Mouse (Mus musculus): ENCODE results near the gene Yipf7. TPM values are rescaled to one million over a fixed set of nuclear protein-coding genes. Genes with fewer than 3 reads are reported as not detected.

Gene Yipf7
- polyA plus RNA-seq (2016; fragmentation: Nextera tagmentation; extraction: Ambion mirVana) = 0.15 and 0.19 TPM in 2 replicates

GRCm38 (mm10) chr5:69542489-69542888 is at the start of gene Yipf7:
TSS of gene Yipf7 (minus strand) at chr5:69542648.
- no peak for ATAC-seq (ENCODE audit: low FRiP score, low read depth)
- Histone ChIP-seq H3K27ac (no peak within 1 kb of the TSS), H3K9ac (no peak within 1 kb of the TSS), H3K36me3 (no peaks in the 10 kb centered on the region), H3K9me3 (no peaks in the 10 kb centered on the region), H3K27me3 (replicated peaks) (no peaks in the 10 kb centered on the region), H3K4me3 (no peak within 1 kb of the TSS), H3K4me1 (no peaks in the 10 kb centered on the region), H3K4me2 (replicated peaks) (no peak within 1 kb of the TSS)
- WGBS = 76% methylated on average over 4 of the region's 4 CpGs

DNA sequence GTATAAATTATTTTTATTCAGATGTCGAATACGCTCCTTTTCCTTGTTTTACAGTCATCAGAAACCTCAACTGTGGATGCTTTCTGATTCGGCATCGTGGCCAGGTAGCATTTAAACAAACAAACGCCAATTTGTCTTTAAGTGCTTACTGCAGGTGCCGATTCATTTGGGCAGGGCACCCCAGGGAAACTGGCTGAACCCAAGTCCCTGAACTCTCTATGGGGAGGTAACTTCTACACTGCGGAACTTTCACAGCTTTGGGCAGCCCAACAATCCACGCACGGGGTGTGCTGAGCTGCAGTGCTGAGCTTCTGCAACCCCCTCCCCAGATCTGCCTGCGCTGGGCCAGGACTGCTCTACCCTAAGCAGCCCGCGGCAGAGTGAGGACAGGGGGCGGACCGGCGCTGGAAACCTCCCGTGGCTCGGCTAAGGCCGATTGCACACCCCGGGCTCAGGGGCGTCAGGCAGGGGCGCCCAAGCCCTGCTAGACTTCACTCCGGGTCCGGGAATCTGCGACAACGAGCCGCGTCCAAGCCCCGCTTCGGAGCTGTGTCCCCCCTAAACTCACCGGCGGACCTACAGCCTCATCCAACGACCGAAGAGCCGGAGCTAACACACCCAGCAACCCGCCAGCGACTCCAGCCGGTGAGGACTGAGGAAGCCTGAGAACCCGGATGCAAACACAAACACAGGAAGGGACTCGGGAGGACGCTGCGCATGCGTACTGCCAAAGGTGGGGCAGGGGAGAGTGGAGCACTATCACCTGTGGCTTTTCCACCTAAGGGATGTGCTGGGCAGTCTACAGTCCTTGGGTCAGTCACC is 49.4 kb upstream of the Yipf7 start, which contains the start of gene Gnpda2:
Gnpda2 (minus strand) TSS at position 701 of the 822 bp plus-strand sequence.
- Histone ChIP-seq H3K4me2 (replicated peaks) (peak within 1 kb of the TSS; percentile 78), H3K4me1 (peaks cover 6% of the 10 kb centered on the region), H3K9me3 (no peaks in the 10 kb centered on the region), H3K4me3 (peak within 1 kb of the TSS; percentile 66), H3K9ac (peak within 1 kb of the TSS; percentile 86), H3K36me3 (peaks cover 4% of the 10 kb centered on the region; the same call in 1 of the 2 replicates), H3K27me3 (replicated peaks) (no peaks in the 10 kb centered on the region), H3K27ac (peak within 1 kb of the TSS; percentile 75)
- 4% methylated on average over 42 of the region's 42 CpGs for WGBS
- peak; percentile 97 for ATAC-seq (ENCODE audit: low FRiP score, low read depth)

- no peaks in the 10 kb centered on the region for H3K9me3 ChIP-seq
- H3K27me3 ChIP-seq (replicated peaks) = no peaks in the 10 kb centered on the region
- peak overlapping the region; percentile 68 for H3K4me2 ChIP-seq (replicated peaks)
- peaks cover 11% of the 10 kb centered on the region; the same call in 1 of the 2 replicates for H3K36me3 ChIP-seq
- peak overlapping the region; percentile 93 for H3K9ac ChIP-seq
- WGBS = 12% methylated on average over 16 of the region's 16 CpGs
- no peaks in the 10 kb centered on the region for H3K4me1 ChIP-seq
- peak overlapping the region; percentile 91 for H3K4me3 ChIP-seq
- peak overlapping the region; percentile 82; the same call in 1 of the 2 replicates for H3K27ac ChIP-seq
- ATAC-seq (ENCODE audit: low FRiP score, low read depth) = peak; percentile 14; the same call in 1 of the 2 replicates
Measured at GRCm38 (mm10) chr5:69557404-69557935, 15.0 kb upstream of the Yipf7 start.

DNA sequence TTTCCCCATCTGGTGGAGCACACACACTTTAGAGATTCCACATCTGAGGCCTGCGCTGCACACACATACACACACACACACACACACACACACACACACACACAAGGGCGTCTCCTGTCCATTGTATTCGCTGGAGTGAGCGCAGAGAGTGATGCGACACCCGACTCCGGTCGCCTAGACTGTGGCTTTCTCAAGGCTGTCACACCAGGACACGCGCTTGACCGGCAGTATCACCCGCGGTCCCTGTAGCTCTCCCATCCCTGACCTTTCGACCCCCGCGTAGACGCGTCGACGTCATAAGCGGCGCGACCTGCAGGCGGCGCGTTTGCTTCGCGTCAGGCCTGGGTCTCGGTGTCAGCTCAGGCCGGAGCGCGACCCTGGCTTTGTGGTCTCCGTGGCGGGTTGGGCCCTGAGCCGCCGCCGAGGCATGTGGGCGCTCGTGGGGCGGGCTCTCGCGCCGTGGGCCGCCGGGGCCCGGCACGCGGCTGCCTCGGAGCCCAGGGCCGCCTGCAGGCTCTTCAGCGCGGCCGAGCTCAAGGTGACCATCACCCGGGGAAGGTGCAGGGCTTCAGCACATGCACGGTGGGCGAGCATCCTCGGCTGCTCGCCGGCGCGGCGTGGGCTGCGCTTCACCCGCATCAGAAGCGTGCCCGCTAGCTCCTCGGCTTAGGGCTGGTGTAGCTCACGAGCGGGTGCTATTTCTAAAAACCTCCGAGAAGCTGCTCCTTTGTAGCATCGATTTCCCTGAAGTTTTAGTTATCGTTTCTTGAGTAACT is 14.4 kb upstream of the Yipf7 start, which contains the start of gene Guf1:
Guf1 (plus strand) TSS at position 296 of the 776 bp plus-strand sequence.
- 1% methylated on average over 70 of the region's 72 CpGs for WGBS
- Histone ChIP-seq H3K4me1 (no peaks in the 10 kb centered on the region), H3K27me3 (replicated peaks) (no peaks in the 10 kb centered on the region), H3K27ac (peak within 1 kb of the TSS; percentile 82), H3K36me3 (peaks cover 11% of the 10 kb centered on the region; the same call in 1 of the 2 replicates), H3K4me3 (peak within 1 kb of the TSS; percentile 91), H3K9me3 (no peaks in the 10 kb centered on the region), H3K4me2 (replicated peaks) (peak within 1 kb of the TSS; percentile 68), H3K9ac (peak within 1 kb of the TSS; percentile 93)
- ATAC-seq (ENCODE audit: low FRiP score, low read depth) = peak; percentile 93

GRCm38 (mm10) chr5:69541680-69542079 is 768 bp downstream of the Yipf7 start:
- no peak for ATAC-seq (ENCODE audit: low FRiP score, low read depth)

GRCm38 (mm10) chr5:69523944-69524343 is 18.5 kb downstream of the Yipf7 start:
- no peak for ATAC-seq (ENCODE audit: low FRiP score, low read depth)
- no peak overlapping the region for H3K4me3 ChIP-seq
- H3K27me3 ChIP-seq (replicated peaks) = no peaks in the 10 kb centered on the region
- H3K36me3 ChIP-seq = no peaks in the 10 kb centered on the region
- H3K4me2 ChIP-seq (replicated peaks) = no peak overlapping the region
- no peak overlapping the region for H3K9ac ChIP-seq
- no peak overlapping the region for H3K27ac ChIP-seq
- H3K4me1 ChIP-seq = no peaks in the 10 kb centered on the region
- H3K9me3 ChIP-seq = no peaks in the 10 kb centered on the region

More at GRCm38 (mm10) chr5:69541680-69542079, 768 bp downstream of the Yipf7 start:
- Histone ChIP-seq H3K4me1 (no peaks in the 10 kb centered on the region), H3K4me3 (no peak overlapping the region), H3K4me2 (replicated peaks) (no peak overlapping the region), H3K27me3 (replicated peaks) (no peaks in the 10 kb centered on the region), H3K27ac (no peak overlapping the region), H3K36me3 (no peaks in the 10 kb centered on the region), H3K9me3 (no peaks in the 10 kb centered on the region), H3K9ac (no peak overlapping the region)
- WGBS = 83% methylated on average over 1 of the region's 1 CpGs

DNA sequence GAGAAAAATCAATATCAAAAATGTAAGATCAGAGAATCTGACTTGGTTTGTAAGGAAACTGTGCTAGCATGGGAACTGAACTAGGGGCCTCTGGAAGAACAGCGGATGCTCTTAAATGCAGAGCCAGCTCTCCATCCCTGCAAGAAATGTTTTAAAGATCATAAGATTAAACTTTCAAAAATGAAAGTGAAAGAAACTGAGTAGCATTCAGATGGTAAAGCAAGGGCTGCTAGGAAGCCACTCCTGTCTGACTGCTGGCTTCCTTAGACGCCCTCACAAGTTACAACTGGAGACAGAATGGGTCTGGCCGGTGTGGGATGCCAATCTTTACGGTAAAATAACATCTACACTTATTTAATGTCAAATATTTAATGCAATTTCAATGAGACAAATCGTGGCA is 20.4 kb downstream of the Yipf7 start:
- H3K27ac ChIP-seq = no peak overlapping the region
- ATAC-seq (ENCODE audit: low FRiP score, low read depth) = no peak

DNA sequence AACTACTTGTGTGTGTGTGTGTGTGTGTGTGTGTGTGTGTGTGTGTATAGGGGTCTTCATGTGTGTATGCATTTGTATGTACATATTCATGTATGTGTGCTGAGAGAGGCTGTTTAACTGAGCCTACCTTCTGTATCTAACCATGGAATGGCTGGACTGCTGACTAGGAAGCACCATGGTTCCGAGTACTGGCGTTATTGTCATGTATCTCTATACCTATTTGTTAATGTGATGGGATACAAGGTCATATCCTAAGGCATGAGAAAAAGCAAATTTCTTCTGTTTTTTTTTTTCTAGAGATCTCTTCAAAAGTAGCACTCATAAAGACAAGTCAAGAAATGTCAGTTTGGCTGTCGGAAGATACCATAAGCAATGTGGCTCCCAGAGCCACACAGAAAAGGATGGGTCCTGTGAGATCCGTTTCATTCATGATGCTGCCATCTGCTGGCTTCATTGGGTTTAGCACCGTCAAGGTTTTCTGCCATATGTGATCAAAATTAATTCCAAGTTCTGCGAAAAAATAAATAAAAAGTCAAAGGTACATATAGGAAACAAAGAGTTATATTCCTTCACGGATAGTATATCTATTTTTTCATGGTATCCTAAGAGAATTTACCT is 21.7 kb downstream of the Yipf7 start:
- peak; percentile 56; the same call in 1 of the 2 replicates for ATAC-seq (ENCODE audit: low FRiP score, low read depth)
- no peaks in the 10 kb centered on the region for H3K27me3 ChIP-seq (replicated peaks)
- no peaks in the 10 kb centered on the region for H3K4me1 ChIP-seq
- no peaks in the 10 kb centered on the region for H3K9me3 ChIP-seq
- H3K9ac ChIP-seq = no peak overlapping the region
- no peak overlapping the region for H3K4me3 ChIP-seq
- 35% methylated on average over 7 of the region's 7 CpGs for WGBS
- H3K27ac ChIP-seq = no peak overlapping the region
- no peaks in the 10 kb centered on the region for H3K36me3 ChIP-seq
- H3K4me2 ChIP-seq (replicated peaks) = no peak overlapping the region

More for the DNA sequence above, 20.4 kb downstream of the Yipf7 start:
- Histone ChIP-seq H3K36me3 (no peaks in the 10 kb centered on the region), H3K4me3 (no peak overlapping the region), H3K9ac (no peak overlapping the region), H3K9me3 (no peaks in the 10 kb centered on the region), H3K4me1 (no peaks in the 10 kb centered on the region), H3K27me3 (replicated peaks) (no peaks in the 10 kb centered on the region), H3K4me2 (replicated peaks) (no peak overlapping the region)
- 70% methylated on average over 5 of the region's 5 CpGs for WGBS

- Histone ChIP-seq H3K4me2 (replicated peaks) (no peak overlapping the region), H3K4me1 (no peaks in the 10 kb centered on the region), H3K36me3 (no peaks in the 10 kb centered on the region), H3K27me3 (replicated peaks) (no peaks in the 10 kb centered on the region), H3K27ac (no peak overlapping the region), H3K9ac (no peak overlapping the region), H3K9me3 (no peaks in the 10 kb centered on the region), H3K4me3 (no peak overlapping the region)
- WGBS = 73% methylated on average over 4 of the region's 4 CpGs
- no peak for ATAC-seq (ENCODE audit: low FRiP score, low read depth)
Measured at GRCm38 (mm10) chr5:69512203-69512602, 30.2 kb downstream of the Yipf7 start.

GRCm38 (mm10) chr5:69511631-69512030 is 30.8 kb downstream of the Yipf7 start:
- no peak for ATAC-seq (ENCODE audit: low FRiP score, low read depth)
- Histone ChIP-seq H3K9me3 (no peaks in the 10 kb centered on the region), H3K4me2 (replicated peaks) (no peak overlapping the region), H3K27me3 (replicated peaks) (no peaks in the 10 kb centered on the region), H3K9ac (no peak overlapping the region), H3K4me3 (no peak overlapping the region), H3K27ac (no peak overlapping the region), H3K4me1 (no peaks in the 10 kb centered on the region), H3K36me3 (no peaks in the 10 kb centered on the region)
- WGBS = 28% methylated on average over 3 of the region's 3 CpGs

GRCm38 (mm10) chr5:69507045-69507444 is 35.4 kb downstream of the Yipf7 start:
- Histone ChIP-seq H3K27me3 (replicated peaks) (no peaks in the 10 kb centered on the region), H3K9me3 (no peaks in the 10 kb centered on the region), H3K4me3 (no peak overlapping the region), H3K4me1 (no peaks in the 10 kb centered on the region), H3K36me3 (no peaks in the 10 kb centered on the region), H3K4me2 (replicated peaks) (no peak overlapping the region), H3K9ac (no peak overlapping the region), H3K27ac (no peak overlapping the region)
- no peak for ATAC-seq (ENCODE audit: low FRiP score, low read depth)
- WGBS = 85% methylated on average over 3 of the region's 3 CpGs

Measured in neural tube, embryonic 12.5 days (tissue).